Mouse (Mus musculus) layer of hippocampus, postnatal 36 days (tissue): ENCODE measurements around the gene Irf4. TPM values are rescaled to one million over a fixed set of nuclear protein-coding genes. Genes with fewer than 3 reads are reported as not detected.

Experiments
- DNase-seq, 2 experiments: peaks; one replicate each; pipeline ENCODE4 v3.0.0; 2022
- total RNA-seq, 2 experiments: library from RNA; stranded (reverse); gene quantifications; 2 replicates each; pipeline ENCODE4 v1.2.3; 2021

Gene Irf4
- total RNA-seq, 2 experiments from 2014 or later = 0.12 to 0.48 TPM

- no peak for DNase-seq
Measured at GRCm38 (mm10) chr13:30809240-30809639, 60.2 kb downstream of the Irf4 start.

DNA sequence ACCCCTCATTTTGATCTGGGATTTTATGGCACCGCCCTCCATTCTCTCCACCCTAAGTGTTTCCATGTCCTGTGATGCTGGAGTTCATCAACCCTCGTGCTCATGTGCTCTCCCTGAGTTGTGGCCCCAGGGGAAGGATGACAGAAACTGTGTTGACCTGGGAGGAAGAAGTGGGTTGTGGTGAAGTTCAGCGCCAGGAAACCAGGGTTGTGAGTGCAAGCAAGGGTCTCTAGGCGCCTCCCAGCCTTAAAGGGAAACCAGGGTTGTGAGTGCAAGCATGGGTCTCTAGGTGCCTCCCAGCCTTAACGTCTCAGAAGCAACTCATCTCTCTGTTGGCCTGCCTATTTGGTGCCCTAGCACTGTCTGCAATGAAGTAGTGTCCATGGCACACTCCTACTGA, 64.4 kb downstream of the Irf4 start:
- DNase-seq = no peak

DNA sequence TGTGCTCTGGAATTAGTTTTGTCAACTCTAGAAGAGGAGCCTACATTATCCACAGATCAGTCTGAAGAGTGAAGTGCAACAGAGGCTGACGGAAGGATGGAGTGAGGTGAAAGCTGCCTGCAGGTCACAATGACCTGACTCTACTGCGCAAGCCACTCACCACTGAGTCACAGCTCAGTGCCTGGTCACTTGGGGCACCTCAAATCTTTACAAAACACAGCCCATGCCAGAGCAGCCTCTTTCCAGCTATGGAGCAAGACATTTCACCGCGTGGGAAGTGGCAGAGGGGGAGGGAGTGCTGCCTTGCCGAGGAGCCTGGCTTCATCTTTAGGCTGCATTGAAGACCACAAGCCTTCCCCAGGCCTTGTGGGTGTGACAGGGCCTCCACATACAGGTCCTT, 65.2 kb downstream of the Irf4 start:
- DNase-seq = no peak

Other genes starting within 250 kb of the Irf4 start
- gene Uqcrfs1, start 203.9 kb upstream of the Irf4 start, total RNA-seq = 100 to 1,000 TPM; 151 to 171 TPM
- gene Dusp22, start 89.2 kb upstream of the Irf4 start, total RNA-seq = 10 to 100 TPM; 25.1 to 26.2 TPM
- under 1 TPM in 1 of 2 experiments, not detected in 1; 0.97 TPM for gene Hus1b, start 198.5 kb downstream of the Irf4 start, total RNA-seq
- 10 to 100 TPM; 37.4 to 37.7 TPM for gene Exoc2, start 224.9 kb downstream of the Irf4 start, total RNA-seq
- not detected for gene Gm5447, start 225.0 kb downstream of the Irf4 start, total RNA-seq